Mouse (Mus musculus) cortical plate, adult 2 months (tissue): ENCODE data around the gene Rassf2.

Experiments
- CTCF ChIP-seq: fragments of 200-500 bp; IDR thresholded peaks from 2 replicates; pipeline ENCODE4 v1.5.1; 2011; ENCODE audit warnings: mild to moderate bottlenecking, control low read depth, low read length; ENCODE audit not compliant: insufficient read depth; ENCODE audit errors: extremely low read depth
- POLR2A ChIP-seq: fragments of 200-500 bp; IDR thresholded peaks from 2 replicates; pipeline ENCODE4 v1.6.1; 2011; ENCODE audit warnings: mild to moderate bottlenecking, low read length, control low read depth; ENCODE audit not compliant: insufficient read depth; ENCODE audit errors: extremely low read depth

GRCm38 (mm10) chr2:131987950-131988349 lies 42.1 kb downstream of the Rassf2 start:
- TF ChIP-seq CTCF (no peak), POLR2A (no peak)
